Mouse (Mus musculus): ENCODE measurements around the gene Fam234b. TPM values are rescaled to one million over a fixed set of nuclear protein-coding genes. Genes with fewer than 3 reads are reported as not detected.

The Fam234b gene
- polyA plus RNA-seq, 1 experiment from 2014 or later = 16.8 TPM

GRCm38 (mm10) chr6:135279286-135279685 is 81.5 kb downstream of the Fam234b start:
- CTCF ChIA-PET = interaction anchor here (1.0 to 1.2 kb wide), 2 partner anchors 16 to 408 kb away, joined by 3 to 4 read pairs; no protein-coding TSS in a partner anchor
- DNase-seq (ENCODE audit: low read depth, low spot score) = no peak

GRCm38 (mm10) chr6:135279856-135280255 is 82.1 kb downstream of the Fam234b start:
- H3K27me3 ChIP-seq = no peaks in the 10 kb centered on the region
- POLR2A ChIA-PET = no interaction called here
- TF ChIP-seq CTCF (IDR thresholded peaks at IDR 0.05) = no peak
- DNase-seq (ENCODE audit: low read depth, low spot score) = no peak
- CTCF ChIA-PET = interaction anchor here (1.0 kb wide), 1 partner anchor 409 kb away, joined by 3 read pairs; no protein-coding TSS in a partner anchor
- ATAC-seq = no peak
- in situ Hi-C loops (cut with MboI; ENCODE audit: low pct_unique_long_range_greater_than_20kb) = no loop called here

More at GRCm38 (mm10) chr6:135279286-135279685, 81.5 kb downstream of the Fam234b start:
- no peaks in the 10 kb centered on the region for H3K27me3 ChIP-seq
- in situ Hi-C loops (cut with MboI; ENCODE audit: low pct_unique_long_range_greater_than_20kb) = no loop called here
- no peak for ATAC-seq
- TF ChIP-seq CTCF (IDR thresholded peaks at IDR 0.05) = no peak
- POLR2A ChIA-PET = no interaction called here

- ChIA-PET POLR2A (no interaction called here), CTCF (interaction anchor here (1.0 to 1.9 kb wide), 3 partner anchors 10 to 21 kb away, joined by 3 to 4 read pairs (median 3); no protein-coding TSS in a partner anchor)
- H3K27me3 ChIP-seq = no peaks in the 10 kb centered on the region
- in situ Hi-C loops (cut with MboI; ENCODE audit: low pct_unique_long_range_greater_than_20kb) = no loop called here
- no peak for ATAC-seq
- no peak for TF ChIP-seq CTCF (IDR thresholded peaks at IDR 0.05)
- DNase-seq (ENCODE audit: low read depth, low spot score) = no peak
These were observed 94.6 kb downstream of the Fam234b start for GRCm38 (mm10) chr6:135292391-135292790.

GRCm38 (mm10) chr6:135294150-135294549 is 96.4 kb downstream of the Fam234b start:
- DNase-seq (ENCODE audit: low read depth, low spot score) = no peak
- POLR2A ChIA-PET = no interaction called here
- ATAC-seq = no peak
- CTCF ChIA-PET = interaction anchor here (0.9 to 2.3 kb wide), 2 partner anchors 9 to 23 kb away, joined by 4 to 6 read pairs; no protein-coding TSS in a partner anchor
- in situ Hi-C loops (cut with MboI; ENCODE audit: low pct_unique_long_range_greater_than_20kb) = no loop called here
- no peaks in the 10 kb centered on the region for H3K27me3 ChIP-seq
- no peak for TF ChIP-seq CTCF (IDR thresholded peaks at IDR 0.05)

Other genes starting within 250 kb of the Fam234b start
- gene Apold1, start 216.3 kb upstream of the Fam234b start, polyA plus RNA-seq (2021) = 0.23 TPM
- gene Ddx47, start 186.4 kb upstream of the Fam234b start, polyA plus RNA-seq (2021) = 76.9 TPM
- gene Gprc5a, start 132.3 kb upstream of the Fam234b start, polyA plus RNA-seq (2021) = 80.0 TPM
- not detected for gene Gprc5d, start 79.7 kb upstream of the Fam234b start, polyA plus RNA-seq (2021)
- 5.2 TPM for gene Hebp1, start within 50 bp of the Fam234b start, polyA plus RNA-seq (2021)
- gene Gsg1, start 56.4 kb downstream of the Fam234b start, polyA plus RNA-seq (2021) = 0.05 TPM
- not detected for gene Pbp2, start 112.4 kb downstream of the Fam234b start, polyA plus RNA-seq (2021)
- 70.4 TPM for gene Emp1, start 164.6 kb downstream of the Fam234b start, polyA plus RNA-seq (2021)